Mouse (Mus musculus) ES-Bruce4 (cell line): ENCODE measurements around the gene Sbf2.

Experiments used
- CTCF ChIP-seq: IDR thresholded peaks from one replicate; pipeline ENCODE4 v1.8.1; 2011; ENCODE audit warnings: low read depth, low read length
- EP300 ChIP-seq: IDR thresholded peaks from 2 replicates; pipeline ENCODE4 v1.6.1; 2011; ENCODE audit warnings: low read depth, low read length; ENCODE audit not compliant: insufficient read depth
- POLR2A ChIP-seq: IDR thresholded peaks from one replicate; pipeline ENCODE4 v1.8.1; 2011; ENCODE audit warnings: low read length; ENCODE audit not compliant: insufficient read depth

DNA sequence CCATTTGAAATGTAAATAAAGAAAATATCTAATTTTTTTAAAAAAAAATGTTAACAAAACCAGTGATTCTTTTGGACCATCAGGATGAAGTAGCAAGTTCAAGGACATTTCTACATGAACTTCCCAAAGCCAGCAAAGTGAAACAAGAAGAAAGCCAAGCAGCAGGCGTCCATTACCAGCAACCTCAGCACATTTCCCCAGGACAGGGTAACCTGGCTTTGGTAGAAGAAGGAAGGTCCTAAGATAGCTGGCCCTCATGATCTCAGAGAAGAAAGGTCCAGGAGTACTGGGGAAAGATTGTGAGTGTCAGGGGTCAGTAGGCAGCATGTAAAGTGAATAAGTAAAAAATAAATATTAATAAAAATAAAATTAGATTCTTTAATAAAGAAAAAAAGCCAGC lies 27.0 kb downstream of the Sbf2 start:
- TF ChIP-seq POLR2A (no peak), CTCF (no peak), EP300 (no peak)
